Mouse (Mus musculus) hindbrain, embryonic 12.5 days (tissue): Measurements from ENCODE around the gene Hoxa5. TPM values are rescaled to one million over a fixed set of nuclear protein-coding genes. Genes with fewer than 3 reads are reported as not detected.

Experiments
- ATAC-seq: fragments of 200-750 bp; cut with Nextera tagmentation; 2 replicates; pipeline ENCODE4 v1.8.0; 2017; ENCODE audit warnings: moderate TSS enrichment; ENCODE audit not compliant: low FRiP score
- H3K27ac ChIP-seq: fragments of 300-500 bp; sonication (generic); 2 replicates; pipeline ENCODE4 v1.5.1; 2016; ENCODE audit warnings: mild to moderate bottlenecking
- H3K27me3 ChIP-seq: fragments of 300-500 bp; sonication (generic); 2 replicates; pipeline ENCODE4 v1.6.1; 2016; ENCODE audit warnings: mild to moderate bottlenecking
- H3K36me3 ChIP-seq: fragments of 300-500 bp; sonication (generic); 2 replicates; pipeline ENCODE4 v1.6.1; 2016; ENCODE audit warnings: mild to moderate bottlenecking
- H3K4me1 ChIP-seq: fragments of 300-500 bp; sonication (generic); 2 replicates; pipeline ENCODE4 v1.6.1; 2016
- H3K4me2 ChIP-seq: fragments of 300-500 bp; sonication (generic); replicated peaks from 2 replicates; pipeline ENCODE4 v1.6.1; 2016; ENCODE audit warnings: mild to moderate bottlenecking
- H3K4me3 ChIP-seq: fragments of 300-500 bp; sonication (generic); 2 replicates; pipeline ENCODE4 v1.5.1; 2016; ENCODE audit warnings: mild to moderate bottlenecking
- H3K9ac ChIP-seq: fragments of 300-500 bp; sonication (generic); 2 replicates; pipeline ENCODE4 v1.6.1; 2016; ENCODE audit warnings: mild to moderate bottlenecking, moderate library complexity
- H3K9me3 ChIP-seq: fragments of 300-500 bp; sonication (generic); replicated peaks from 2 replicates; pipeline ENCODE4 v1.6.1; 2016; ENCODE audit warnings: mild to moderate bottlenecking
- WGBS: fragments of 180-500 bp; shearing (Covaris S2); methylation state at CpG from one replicate; pipeline ENCODE4 v1.1.7; 2016; 5-methylcytosine and 5-hydroxymethylcytosine counted together
- polyA plus RNA-seq: library from polyadenylated mRNA; unstranded; fragments of >200 nt; fragmentation: Nextera tagmentation; extraction: Ambion mirVana; gene quantifications from 2 replicates; pipeline ENCODE4 v1.2.1, GENCODE M21; 2016

The Hoxa5 gene
- polyA plus RNA-seq, 1 experiment from 2014 or later: 53.4 TPM

- peaks cover 17% of the 10 kb centered on the region; the same call in 1 of the 2 replicates for H3K4me1 ChIP-seq
- H3K4me3 ChIP-seq: no peak overlapping the region; the same call in 1 of the 2 replicates
- H3K27me3 ChIP-seq: peaks cover 99% of the 10 kb centered on the region
- no peaks in the 10 kb centered on the region for H3K9me3 ChIP-seq
- ATAC-seq: no peak
- H3K36me3 ChIP-seq: no peaks in the 10 kb centered on the region
- H3K9ac ChIP-seq: no peak overlapping the region
- WGBS: 24% methylated on average over 2 of the region's 2 CpGs
- H3K4me2 ChIP-seq: peak overlapping the region; percentile 88
- H3K27ac ChIP-seq: peak overlapping the region; percentile 98; the same call in 1 of the 2 replicates
Measured at GRCm38 (mm10) chr6:52182030-52182429, 22.4 kb downstream of the Hoxa5 start.

- no peak for ATAC-seq
- no peaks in the 10 kb centered on the region for H3K9me3 ChIP-seq
- peaks cover 98% of the 10 kb centered on the region for H3K27me3 ChIP-seq
- H3K36me3 ChIP-seq: no peaks in the 10 kb centered on the region
- peaks cover 14% of the 10 kb centered on the region; the same call in 1 of the 2 replicates for H3K4me1 ChIP-seq
- 13% methylated on average over 3 of the region's 3 CpGs for WGBS
- H3K27ac ChIP-seq: peak overlapping the region; percentile 98
- peak overlapping the region; percentile 88 for H3K4me2 ChIP-seq
- peak overlapping the region; percentile 55 for H3K4me3 ChIP-seq
- peak overlapping the region; percentile 89 for H3K9ac ChIP-seq
Measured at GRCm38 (mm10) chr6:52180726-52181125, 23.7 kb downstream of the Hoxa5 start.

- 3% methylated on average over 11 of the region's 11 CpGs for WGBS
- Histone ChIP-seq H3K9ac (peak overlapping the region; percentile 89), H3K27me3 (peaks cover 98% of the 10 kb centered on the region), H3K36me3 (no peaks in the 10 kb centered on the region), H3K9me3 (no peaks in the 10 kb centered on the region), H3K4me1 (peaks cover 13% of the 10 kb centered on the region; the same call in 1 of the 2 replicates), H3K4me2 (peak overlapping the region; percentile 88), H3K27ac (peak overlapping the region; percentile 98), H3K4me3 (peak overlapping the region; percentile 55)
- ATAC-seq: no peak
Measured at GRCm38 (mm10) chr6:52180213-52180710, 24.1 kb downstream of the Hoxa5 start.

- Histone ChIP-seq H3K27ac (peak overlapping the region; percentile 98), H3K36me3 (no peaks in the 10 kb centered on the region), H3K9ac (peak overlapping the region; percentile 89), H3K4me2 (peak overlapping the region; percentile 88), H3K4me1 (peaks cover 12% of the 10 kb centered on the region; the same call in 1 of the 2 replicates), H3K27me3 (peaks cover 99% of the 10 kb centered on the region), H3K4me3 (peak overlapping the region; percentile 55), H3K9me3 (no peaks in the 10 kb centered on the region)
- WGBS: under 1% methylated on average over 10 of the region's 10 CpGs
- no peak for ATAC-seq
Measured at GRCm38 (mm10) chr6:52179690-52180089, 24.7 kb downstream of the Hoxa5 start.

GRCm38 (mm10) chr6:52178918-52179665 lies 25.3 kb downstream of the Hoxa5 start:
- Histone ChIP-seq H3K4me3 (peak overlapping the region; percentile 55), H3K9me3 (no peaks in the 10 kb centered on the region), H3K36me3 (no peaks in the 10 kb centered on the region), H3K27me3 (peaks cover 96% of the 10 kb centered on the region), H3K27ac (peak overlapping the region; percentile 98), H3K9ac (peak overlapping the region; percentile 89), H3K4me2 (peak overlapping the region; percentile 88), H3K4me1 (peaks cover 6% of the 10 kb centered on the region; the same call in 1 of the 2 replicates)
- WGBS: 1% methylated on average over 4 of the region's 4 CpGs
- no peak for ATAC-seq

DNA sequence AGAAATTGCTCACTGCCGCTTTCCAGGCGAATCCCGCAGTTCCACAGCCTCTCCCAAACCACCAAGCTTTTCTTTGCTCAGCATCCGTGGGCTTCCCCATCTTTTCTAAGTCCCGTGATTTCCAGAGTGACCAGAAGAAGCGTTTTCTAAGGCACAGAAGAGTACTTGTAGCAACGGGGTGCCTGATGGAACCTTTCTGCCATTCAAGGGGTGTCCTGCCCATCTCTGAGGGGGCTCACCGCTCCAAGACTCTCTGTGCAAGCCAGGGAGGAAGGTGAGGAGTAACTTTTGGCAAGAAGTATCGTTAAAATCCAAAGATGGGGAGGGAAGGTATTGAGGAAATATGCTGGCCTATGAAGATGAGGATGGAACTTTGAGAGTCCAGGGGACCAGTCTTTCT lies 26.6 kb downstream of the Hoxa5 start:
- H3K27me3 ChIP-seq: peaks cover 95% of the 10 kb centered on the region
- peak overlapping the region; percentile 89 for H3K9ac ChIP-seq
- no peak for ATAC-seq
- H3K9me3 ChIP-seq: no peaks in the 10 kb centered on the region
- no peaks in the 10 kb centered on the region for H3K36me3 ChIP-seq
- peak overlapping the region; percentile 98 for H3K27ac ChIP-seq
- H3K4me3 ChIP-seq: peak overlapping the region; percentile 55
- peaks cover 4% of the 10 kb centered on the region; the same call in 1 of the 2 replicates for H3K4me1 ChIP-seq
- 1% methylated on average over 9 of the region's 9 CpGs for WGBS
- H3K4me2 ChIP-seq: peak overlapping the region; percentile 88

DNA sequence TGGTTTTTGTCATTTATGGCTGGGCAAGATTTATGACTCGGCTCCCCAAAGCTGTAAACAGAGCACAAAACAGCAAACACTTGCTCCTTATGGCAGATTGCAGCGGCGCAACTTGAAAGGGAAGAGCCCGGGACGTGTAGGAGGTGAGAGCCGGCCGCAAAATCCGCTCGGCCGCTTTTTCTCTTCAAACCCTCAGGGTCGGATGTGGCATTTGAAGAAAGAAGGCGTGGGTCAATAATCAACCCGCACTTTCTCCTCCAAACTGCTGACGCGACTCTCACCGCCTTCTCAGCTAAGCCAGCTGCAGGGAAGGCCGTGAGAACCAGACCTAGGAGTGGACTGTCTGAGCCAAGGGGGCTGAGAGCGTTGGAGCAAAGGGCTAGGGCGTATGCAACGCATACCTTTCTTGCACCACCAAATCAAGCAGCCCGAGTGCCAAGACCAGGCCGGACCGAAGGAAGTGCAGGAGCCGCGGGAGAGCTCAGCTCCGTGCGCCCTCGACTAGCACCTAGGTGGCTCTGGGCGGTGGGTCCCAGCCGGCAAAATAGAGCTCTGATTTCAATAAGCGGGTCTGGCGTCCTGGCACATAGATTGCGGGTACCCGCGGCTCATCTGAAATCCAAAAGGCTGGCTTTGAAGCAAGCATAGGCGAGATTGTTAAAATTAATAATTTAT lies 27.2 kb downstream of the Hoxa5 start, which contains the start of gene 5730596B20Rik:
TSS of gene 5730596B20Rik (plus strand) at position 438 of the 675 bp plus-strand sequence.
- Histone ChIP-seq H3K4me2 (peak within 1 kb of the TSS; percentile 88), H3K27me3 (peaks cover 95% of the 10 kb centered on the region), H3K9ac (peak within 1 kb of the TSS; percentile 89), H3K36me3 (no peaks in the 10 kb centered on the region), H3K27ac (peak within 1 kb of the TSS; percentile 98), H3K4me1 (peaks cover 7% of the 10 kb centered on the region; the same call in 1 of the 2 replicates), H3K9me3 (no peaks in the 10 kb centered on the region), H3K4me3 (peak within 1 kb of the TSS; percentile 55)
- no peak for ATAC-seq
- under 1% methylated on average over 36 of the region's 36 CpGs for WGBS

GRCm38 (mm10) chr6:52176391-52176790 lies 28.0 kb downstream of the Hoxa5 start:
- H3K9ac ChIP-seq: peak overlapping the region; percentile 89
- H3K36me3 ChIP-seq: no peaks in the 10 kb centered on the region
- 3% methylated on average over 6 of the region's 6 CpGs for whole genome bisulfite sequencing
- H3K4me3 ChIP-seq: peak overlapping the region; percentile 55
- 0 out of 2 replicates have a peak, but pooled peaks have one; percentile 0 for ATAC-seq
- H3K27ac ChIP-seq: peak overlapping the region; percentile 98
- H3K4me1 ChIP-seq: peaks cover 12% of the 10 kb centered on the region
- H3K4me2 ChIP-seq: peak overlapping the region; percentile 88
- H3K27me3 ChIP-seq: peaks cover 95% of the 10 kb centered on the region
- H3K9me3 ChIP-seq: no peaks in the 10 kb centered on the region

- Histone ChIP-seq H3K36me3 (no peaks in the 10 kb centered on the region), H3K27me3 (peaks cover 95% of the 10 kb centered on the region), H3K9me3 (no peaks in the 10 kb centered on the region), H3K4me1 (peaks cover 17% of the 10 kb centered on the region), H3K27ac (peak overlapping the region; percentile 98), H3K9ac (peak overlapping the region; percentile 89), H3K4me2 (peak overlapping the region; percentile 88), H3K4me3 (peak overlapping the region; percentile 55)
- peak; percentile 47 for ATAC-seq
- WGBS: 4% methylated on average over 10 of the region's 35 CpGs
Measured at GRCm38 (mm10) chr6:52175864-52176263, 28.5 kb downstream of the Hoxa5 start.

DNA sequence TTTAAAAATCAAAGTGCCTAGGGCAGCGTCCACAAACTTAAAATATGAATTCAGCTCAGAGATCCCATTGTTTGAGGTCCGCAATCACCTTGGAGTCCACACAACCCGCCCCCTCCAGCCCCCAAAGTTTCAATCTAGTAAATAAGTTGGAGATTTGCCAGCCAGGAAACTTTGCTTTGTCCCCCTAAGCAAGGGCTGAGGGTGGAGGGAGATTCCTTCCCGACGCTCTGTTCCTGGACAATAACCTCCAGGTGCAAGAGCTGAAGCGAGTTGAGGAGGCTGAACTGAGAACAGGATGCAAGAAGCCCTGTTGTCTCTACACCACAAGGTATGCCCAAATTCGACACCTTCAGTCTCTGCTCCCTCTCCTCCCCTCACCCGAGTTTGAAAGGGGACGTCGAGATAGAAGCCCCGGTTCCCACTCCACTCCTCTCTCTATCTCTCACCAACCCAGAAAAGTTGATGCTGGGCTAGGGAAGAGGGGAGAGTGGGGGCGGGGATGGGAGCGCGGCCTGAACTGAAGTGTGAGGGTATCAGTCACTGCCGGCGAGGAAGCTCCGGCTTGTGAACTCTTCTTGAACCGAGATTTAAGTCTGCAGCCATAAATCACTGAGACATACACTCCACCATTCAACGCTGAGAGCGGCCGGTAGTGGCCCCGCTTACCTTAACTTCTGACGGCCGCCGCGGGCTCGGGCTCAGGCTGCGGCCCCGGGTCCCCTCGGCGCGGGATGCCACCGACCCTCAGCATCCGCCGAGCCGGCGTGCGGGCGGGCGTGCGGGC lies 29.2 kb downstream of the Hoxa5 start:
- peak overlapping the region; percentile 88 for H3K4me2 ChIP-seq
- peaks cover 24% of the 10 kb centered on the region for H3K4me1 ChIP-seq
- peaks cover 95% of the 10 kb centered on the region for H3K27me3 ChIP-seq
- H3K9ac ChIP-seq: peak overlapping the region; percentile 89
- no peaks in the 10 kb centered on the region for H3K36me3 ChIP-seq
- WGBS: under 1% methylated on average over 41 of the region's 41 CpGs
- peak overlapping the region; percentile 55 for H3K4me3 ChIP-seq
- H3K9me3 ChIP-seq: no peaks in the 10 kb centered on the region
- ATAC-seq: peak; percentile 39
- peak overlapping the region; percentile 98 for H3K27ac ChIP-seq

DNA sequence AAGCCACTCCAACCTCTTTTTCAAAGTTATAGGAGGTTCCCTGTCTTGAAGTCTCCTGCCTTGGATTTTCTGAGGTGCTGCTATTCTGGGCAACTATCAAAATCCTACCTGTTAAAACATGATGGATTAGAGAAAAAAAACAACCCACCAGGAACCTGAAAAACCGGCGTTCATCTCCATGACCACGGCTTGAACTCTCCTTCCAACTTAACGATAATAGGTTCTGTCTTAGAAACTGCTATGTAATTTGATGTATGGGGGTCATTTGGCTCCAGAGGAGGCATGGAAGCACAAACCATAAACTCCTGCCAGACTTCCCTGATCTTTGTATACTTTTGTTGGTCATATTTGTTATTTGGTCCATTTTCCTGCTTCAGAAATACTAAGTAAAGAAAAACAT lies 30.7 kb downstream of the Hoxa5 start:
- peak overlapping the region; percentile 99 for H3K27ac ChIP-seq

More for the DNA sequence above, 30.7 kb downstream of the Hoxa5 start:
- H3K36me3 ChIP-seq: no peaks in the 10 kb centered on the region
- no peaks in the 10 kb centered on the region for H3K9me3 ChIP-seq
- peak overlapping the region; percentile 66 for H3K4me3 ChIP-seq
- no peak for ATAC-seq
- H3K27me3 ChIP-seq: peaks cover 87% of the 10 kb centered on the region
- H3K4me1 ChIP-seq: peaks cover 27% of the 10 kb centered on the region
- 7% methylated on average over 4 of the region's 4 CpGs for WGBS
- peak overlapping the region; percentile 97 for H3K9ac ChIP-seq
- H3K4me2 ChIP-seq: peak overlapping the region; percentile 88
